Mouse (Mus musculus): ENCODE results near the gene Gm34653. TPM values are rescaled to one million over a fixed set of nuclear protein-coding genes. Genes with fewer than 3 reads are reported as not detected.
A peak's percentile ranks its signal among the peaks of the same experiment; 100 is the strongest.

Gene Gm34653
- total and polyA plus RNA-seq, 2 experiments from 2014 or later, result 0.12 TPM; not detected in 1

DNA sequence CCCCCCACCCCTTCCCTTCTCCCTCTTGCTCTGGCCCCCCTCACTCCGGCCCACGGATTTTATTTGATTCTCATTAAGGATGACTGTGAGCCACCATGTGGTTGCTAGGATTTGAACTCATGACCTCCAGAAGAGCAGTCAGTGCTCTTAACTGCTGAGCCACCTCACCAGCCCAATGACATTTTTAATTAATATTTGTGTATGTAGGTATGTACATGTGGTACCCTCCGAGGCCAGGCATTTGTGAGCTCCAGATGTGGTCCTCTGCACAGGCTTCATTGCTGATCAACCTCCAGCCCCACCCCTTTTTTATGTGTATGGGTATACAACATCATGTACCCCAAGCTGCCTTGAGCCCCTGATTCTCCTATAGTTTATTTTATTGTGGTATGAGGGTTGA is 29.1 kb upstream of the Gm34653 start:
- 0 out of 2 replicates have a peak overlapping the region, but pooled peaks have one; percentile 8 for H3K9ac ChIP-seq (replicated peaks; ENCODE audit: low read length, poor library complexity, severe bottlenecking)
- DNase-seq (ENCODE audit: low spot score), result no peak
- ATAC-seq (ENCODE audit: low FRiP score), result no peak
- H3K9me3 ChIP-seq (ENCODE audit: low read length), result no peaks in the 10 kb centered on the region
- no peak overlapping the region for H3K27ac ChIP-seq (ENCODE audit: low read depth, low read length)
- H3K27me3 ChIP-seq (ENCODE audit: insufficient read depth, low read length), result no peaks in the 10 kb centered on the region
- peaks cover 5% of the 10 kb centered on the region for H3K4me1 ChIP-seq (ENCODE audit: insufficient read depth, low read length)
- no peak overlapping the region for H3K4me3 ChIP-seq (ENCODE audit: low read depth, low read length)
- 72% methylated on average over 3 of the region's 3 CpGs for WGBS
- H3K4me2 ChIP-seq (ENCODE audit: low read depth, low read length, poor library complexity, severe bottlenecking), result peak overlapping the region; percentile 59
- TF ChIP-seq CTCF (IDR thresholded peaks at IDR 0.05), result no peak
- H3K36me3 ChIP-seq (ENCODE audit: insufficient read depth, low read length), result peaks cover 8% of the 10 kb centered on the region; the same call in 1 of the 2 replicates

DNA sequence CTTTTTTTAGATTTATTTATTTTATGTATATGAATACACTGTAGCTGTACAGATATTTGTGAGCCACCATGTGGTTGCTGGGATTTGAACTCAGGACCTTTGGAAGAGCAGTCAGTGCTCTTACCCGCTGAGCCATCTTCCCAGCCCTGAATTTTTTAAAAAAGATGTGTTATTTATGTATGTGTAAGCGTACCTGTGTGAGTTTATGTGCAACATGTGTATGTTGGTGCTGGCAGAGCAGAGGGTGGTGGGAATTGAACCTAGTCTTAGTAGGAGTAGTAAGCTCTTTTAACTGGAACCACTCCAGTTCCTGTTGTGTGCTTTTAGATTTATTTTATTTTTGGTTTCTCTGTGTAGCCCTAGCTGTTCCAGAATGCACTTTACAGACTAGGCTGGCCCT is 28.6 kb upstream of the Gm34653 start:
- 97% methylated on average over 2 of the region's 2 CpGs for WGBS
- H3K27ac ChIP-seq (ENCODE audit: low read depth, low read length), result no peak overlapping the region
- H3K9me3 ChIP-seq (ENCODE audit: low read length), result no peaks in the 10 kb centered on the region
- H3K9ac ChIP-seq (replicated peaks; ENCODE audit: low read length, poor library complexity, severe bottlenecking), result no peak overlapping the region
- no peak for DNase-seq (ENCODE audit: low spot score)
- H3K4me3 ChIP-seq (ENCODE audit: low read depth, low read length), result no peak overlapping the region
- H3K4me1 ChIP-seq (ENCODE audit: insufficient read depth, low read length), result peaks cover 5% of the 10 kb centered on the region
- TF ChIP-seq CTCF (IDR thresholded peaks at IDR 0.05), result no peak
- ATAC-seq (ENCODE audit: low FRiP score), result no peak
- H3K27me3 ChIP-seq (ENCODE audit: insufficient read depth, low read length), result no peaks in the 10 kb centered on the region
- H3K4me2 ChIP-seq (ENCODE audit: low read depth, low read length, poor library complexity, severe bottlenecking), result no peak overlapping the region
- peaks cover 8% of the 10 kb centered on the region; the same call in 1 of the 2 replicates for H3K36me3 ChIP-seq (ENCODE audit: insufficient read depth, low read length)

DNA sequence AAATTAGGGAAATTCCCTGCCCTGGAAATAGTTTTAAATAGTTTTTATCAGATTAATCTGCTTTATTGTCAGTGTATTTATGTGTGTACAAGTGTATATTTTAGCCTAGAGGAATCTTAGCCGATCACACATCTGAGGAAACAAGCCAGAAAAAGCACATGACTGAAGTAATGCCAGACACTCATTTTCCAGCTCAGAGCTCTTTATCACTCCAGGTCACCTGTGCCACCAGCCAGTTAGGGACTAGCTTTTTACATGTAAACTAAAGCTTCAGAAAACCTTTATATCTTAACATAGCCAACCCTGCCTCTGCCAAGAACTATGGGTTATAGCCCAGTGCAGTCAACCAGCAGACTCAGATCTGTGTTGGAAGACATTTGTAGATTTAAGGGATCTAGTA is 28.0 kb upstream of the Gm34653 start:
- peaks cover 5% of the 10 kb centered on the region; the same call in 1 of the 2 replicates for H3K4me1 ChIP-seq (ENCODE audit: insufficient read depth, low read length)
- H3K27ac ChIP-seq (ENCODE audit: low read depth, low read length), result no peak overlapping the region
- H3K9ac ChIP-seq (replicated peaks; ENCODE audit: low read length, poor library complexity, severe bottlenecking), result no peak overlapping the region
- H3K4me3 ChIP-seq (ENCODE audit: low read depth, low read length), result no peak overlapping the region
- H3K36me3 ChIP-seq (ENCODE audit: insufficient read depth, low read length), result peaks cover 8% of the 10 kb centered on the region; the same call in 1 of the 2 replicates
- TF ChIP-seq CTCF (IDR thresholded peaks at IDR 0.05), result no peak
- DNase-seq (ENCODE audit: low spot score), result no peak
- H3K4me2 ChIP-seq (ENCODE audit: low read depth, low read length, poor library complexity, severe bottlenecking), result no peak overlapping the region
- no peaks in the 10 kb centered on the region for H3K9me3 ChIP-seq (ENCODE audit: low read length)
- no peak for ATAC-seq (ENCODE audit: low FRiP score)
- 69% methylated on average over 1 of the region's 1 CpGs for WGBS
- H3K27me3 ChIP-seq (ENCODE audit: insufficient read depth, low read length), result no peaks in the 10 kb centered on the region

DNA sequence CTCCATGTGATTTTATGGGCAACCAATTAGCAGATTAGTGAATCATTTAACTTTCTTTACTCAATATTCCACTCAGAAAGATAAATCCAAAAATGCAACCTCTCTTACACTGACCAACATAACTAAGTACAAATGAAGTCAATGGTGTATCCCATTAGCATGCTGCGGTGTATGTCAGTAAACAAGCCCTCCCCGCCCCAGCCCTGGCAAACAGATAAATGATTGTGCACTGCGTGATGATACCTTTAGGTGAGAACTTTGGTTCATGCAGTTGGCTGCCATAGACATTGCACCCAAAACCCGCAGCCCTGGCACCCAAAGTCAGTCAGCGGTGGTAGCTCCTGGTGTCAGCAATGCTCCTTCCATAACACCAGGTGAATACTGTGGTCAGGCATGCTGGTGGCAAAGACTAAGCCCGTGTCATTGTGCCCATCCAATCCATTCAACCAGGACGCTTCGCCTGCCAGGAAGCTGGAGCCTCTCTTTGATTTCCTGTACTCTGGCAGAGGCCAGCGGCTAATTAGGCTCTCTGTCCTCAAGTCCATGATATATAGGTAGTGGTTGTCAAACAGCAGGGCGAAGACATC is 27.4 kb upstream of the Gm34653 start:
- DNase-seq (ENCODE audit: low spot score) (no peak), ATAC-seq (ENCODE audit: low FRiP score) (no peak)
- peaks cover 5% of the 10 kb centered on the region; the same call in 1 of the 2 replicates for H3K4me1 ChIP-seq (ENCODE audit: insufficient read depth, low read length)
- WGBS, result 90% methylated on average over 10 of the region's 10 CpGs
- H3K4me2 ChIP-seq (ENCODE audit: low read depth, low read length, poor library complexity, severe bottlenecking), result no peak overlapping the region
- H3K9me3 ChIP-seq (ENCODE audit: low read length), result no peaks in the 10 kb centered on the region
- TF ChIP-seq CTCF (IDR thresholded peaks at IDR 0.05), result no peak
- no peak overlapping the region for H3K27ac ChIP-seq (ENCODE audit: low read depth, low read length)
- no peak overlapping the region for H3K4me3 ChIP-seq (ENCODE audit: low read depth, low read length)
- no peaks in the 10 kb centered on the region for H3K27me3 ChIP-seq (ENCODE audit: insufficient read depth, low read length)
- H3K36me3 ChIP-seq (ENCODE audit: insufficient read depth, low read length), result peaks cover 8% of the 10 kb centered on the region; the same call in 1 of the 2 replicates
- no peak overlapping the region for H3K9ac ChIP-seq (replicated peaks; ENCODE audit: low read length, poor library complexity, severe bottlenecking)

DNA sequence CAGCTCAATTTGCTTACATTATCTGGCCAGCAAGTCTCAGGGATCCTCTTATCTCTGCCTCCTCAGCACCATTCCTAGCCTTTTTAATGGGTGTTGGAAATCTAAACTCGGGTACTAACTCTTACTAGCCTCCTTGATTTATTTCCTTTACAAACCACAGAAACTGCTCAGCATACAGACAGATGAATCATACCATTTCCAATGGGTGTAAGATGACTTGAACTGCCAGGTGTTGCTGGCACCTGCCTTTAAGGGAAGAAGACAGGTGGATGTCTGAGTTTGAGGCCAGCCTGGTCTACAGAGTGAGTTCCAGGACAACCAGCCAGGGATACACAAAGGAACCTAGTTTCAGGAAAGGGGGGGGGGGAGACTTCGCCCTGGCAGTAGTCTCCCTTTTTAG is 24.8 kb upstream of the Gm34653 start:
- ATAC-seq (ENCODE audit: low FRiP score) (no peak), DNase-seq (ENCODE audit: low spot score) (no peak)
- Histone ChIP-seq H3K9me3 (ENCODE audit: low read length) (no peaks in the 10 kb centered on the region), H3K36me3 (ENCODE audit: insufficient read depth, low read length) (peaks cover 20% of the 10 kb centered on the region; the same call in 1 of the 2 replicates), H3K27me3 (ENCODE audit: insufficient read depth, low read length) (no peaks in the 10 kb centered on the region), H3K27ac (ENCODE audit: low read depth, low read length) (no peak overlapping the region), H3K9ac (replicated peaks; ENCODE audit: low read length, poor library complexity, severe bottlenecking) (no peak overlapping the region), H3K4me3 (ENCODE audit: low read depth, low read length) (no peak overlapping the region), H3K4me1 (ENCODE audit: insufficient read depth, low read length) (peaks cover 5% of the 10 kb centered on the region; the same call in 1 of the 2 replicates), H3K4me2 (ENCODE audit: low read depth, low read length, poor library complexity, severe bottlenecking) (no peak overlapping the region)
- no peak for TF ChIP-seq CTCF (IDR thresholded peaks at IDR 0.05)
- 93% methylated on average over 2 of the region's 2 CpGs for WGBS

DNA sequence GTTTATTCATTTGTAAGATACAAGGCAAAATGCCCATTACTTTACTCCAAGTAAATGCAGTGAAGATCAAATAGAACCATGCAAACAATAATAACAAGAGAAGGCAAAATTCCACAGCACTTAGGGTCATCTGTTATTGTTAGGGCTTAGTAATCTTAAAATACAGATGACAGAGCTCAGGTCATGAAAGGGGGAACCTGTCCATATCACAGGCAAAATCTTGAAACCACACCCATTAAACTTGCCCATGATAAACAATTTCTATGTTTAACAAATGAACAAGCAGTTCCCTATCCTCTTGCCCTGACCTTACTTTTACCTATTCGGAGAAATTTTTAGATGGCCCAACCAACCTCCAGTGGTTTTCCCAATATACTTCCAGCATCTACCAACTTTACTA is 23.2 kb upstream of the Gm34653 start:
- DNase-seq (ENCODE audit: low spot score) (no peak), ATAC-seq (ENCODE audit: low FRiP score) (no peak)
- Histone ChIP-seq H3K9ac (replicated peaks; ENCODE audit: low read length, poor library complexity, severe bottlenecking) (no peak overlapping the region), H3K4me1 (ENCODE audit: insufficient read depth, low read length) (no peaks in the 10 kb centered on the region), H3K9me3 (ENCODE audit: low read length) (no peaks in the 10 kb centered on the region), H3K27ac (ENCODE audit: low read depth, low read length) (no peak overlapping the region), H3K4me2 (ENCODE audit: low read depth, low read length, poor library complexity, severe bottlenecking) (no peak overlapping the region), H3K36me3 (ENCODE audit: insufficient read depth, low read length) (peaks cover 24% of the 10 kb centered on the region; the same call in 1 of the 2 replicates), H3K4me3 (ENCODE audit: low read depth, low read length) (no peak overlapping the region), H3K27me3 (ENCODE audit: insufficient read depth, low read length) (no peaks in the 10 kb centered on the region)
- 100% methylated on average over 1 of the region's 1 CpGs for WGBS
- no peak for TF ChIP-seq CTCF (IDR thresholded peaks at IDR 0.05)

All from midbrain, postnatal 0 days (tissue).